Mouse (Mus musculus) lung, postnatal 0 days (tissue): Measurements from ENCODE around the gene Slc44a3. TPM values are rescaled to one million over a fixed set of nuclear protein-coding genes. Genes with fewer than 3 reads are reported as not detected.

Experiments used
- ATAC-seq: fragments of 200-750 bp; cut with Nextera tagmentation; 2 replicates; pipeline ENCODE4 v1.8.0; 2017; ENCODE audit warnings: moderate library complexity
- DNase-seq: peaks from one replicate; pipeline ENCODE4 v3.0.0-alpha.2; 2016; ENCODE audit warnings: low spot score
- H3K27ac ChIP-seq: fragments of 300-500 bp; sonication (generic); 2 replicates; pipeline ENCODE4 v1.5.1; 2014; ENCODE audit warnings: antibody characterized with exemption, mild to moderate bottlenecking, low read length, mixed read lengths
- H3K27me3 ChIP-seq: fragments of 300-500 bp; sonication (generic); replicated peaks from 2 replicates; pipeline ENCODE4 v1.6.1; 2014; ENCODE audit warnings: low read length, mixed read lengths; ENCODE audit not compliant: insufficient read depth
- H3K36me3 ChIP-seq: fragments of 300-500 bp; sonication (generic); 2 replicates; pipeline ENCODE4 v1.6.1; 2014; ENCODE audit warnings: low read length, mixed read lengths; ENCODE audit not compliant: insufficient read depth
- H3K4me1 ChIP-seq: fragments of 300-500 bp; sonication (generic); 2 replicates; pipeline ENCODE4 v1.6.1; 2014; ENCODE audit warnings: antibody characterized with exemption, low read depth, low read length, mixed read lengths; ENCODE audit not compliant: insufficient read depth
- H3K4me2 ChIP-seq: fragments of 300-500 bp; sonication (generic); replicated peaks from 2 replicates; pipeline ENCODE4 v1.6.1; 2014; ENCODE audit warnings: low read depth, mild to moderate bottlenecking, low read length, moderate library complexity, mixed read lengths
- H3K4me3 ChIP-seq: fragments of 300-500 bp; sonication (generic); 2 replicates; pipeline ENCODE4 v1.5.1; 2014; ENCODE audit warnings: low read depth, low read length
- H3K9ac ChIP-seq: fragments of 300-500 bp; sonication (generic); replicated peaks from 2 replicates; pipeline ENCODE4 v1.6.1; 2014; ENCODE audit warnings: low read depth, mild to moderate bottlenecking
- H3K9me3 ChIP-seq: fragments of 300-500 bp; sonication (generic); 2 replicates; pipeline ENCODE4 v1.6.1; 2016; ENCODE audit warnings: low read length, mixed read lengths
- CTCF ChIP-seq: IDR thresholded peaks from 2 replicates; pipeline ENCODE4 v1.5.1; 2016; ENCODE audit warnings: antibody characterized with exemption, mild to moderate bottlenecking
- EP300 ChIP-seq: IDR thresholded peaks from 2 replicates; pipeline ENCODE4 v1.6.1; 2016; ENCODE audit warnings: antibody characterized with exemption, mild to moderate bottlenecking, control low read depth
- WGBS: fragments of 180-500 bp; shearing (Covaris S2); extraction: QIAGEN DNeasy Blood & Tissue Kit; methylation state at CpG from one replicate; pipeline ENCODE4 v1.1.7; 2014; 5-methylcytosine and 5-hydroxymethylcytosine counted together
- polyA plus RNA-seq: library from polyadenylated mRNA; unstranded; fragments of >200 nt; fragmentation: Nextera tagmentation; extraction: Ambion mirVana; gene quantifications from 2 replicates; pipeline ENCODE4 v1.2.1, GENCODE M21; 2015

The Slc44a3 gene
- polyA plus RNA-seq, 1 experiment from 2014 or later: 45.4 TPM

DNA sequence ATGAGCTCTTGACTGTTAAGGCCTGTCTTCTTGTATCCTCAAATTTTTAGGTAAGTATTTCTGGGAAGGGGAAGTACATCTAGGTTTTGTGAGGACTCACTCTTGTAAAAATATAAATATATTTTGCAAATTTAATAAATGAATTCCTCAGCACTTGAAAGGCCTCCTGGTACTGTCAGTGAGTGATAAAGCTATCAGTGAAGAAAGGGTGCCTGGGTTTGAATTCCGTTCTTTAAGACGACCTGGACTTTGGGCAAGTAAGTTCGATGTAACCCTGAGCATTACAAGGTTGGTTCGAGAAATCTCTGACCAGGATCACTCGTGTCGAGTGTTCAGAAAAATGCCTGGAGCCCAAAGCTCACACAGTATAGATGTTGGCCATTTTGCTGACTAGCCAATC is 98.8 kb downstream of the Slc44a3 start:
- no peak for DNase-seq
- Histone ChIP-seq H3K4me2 (no peak overlapping the region), H3K4me3 (no peak overlapping the region), H3K9ac (no peak overlapping the region), H3K9me3 (no peaks in the 10 kb centered on the region), H3K27ac (no peak overlapping the region; the same call in 1 of the 2 replicates), H3K4me1 (peaks cover 18% of the 10 kb centered on the region), H3K27me3 (no peaks in the 10 kb centered on the region), H3K36me3 (no peaks in the 10 kb centered on the region)
- no peak for TF ChIP-seq EP300
- WGBS: 78% methylated on average over 6 of the region's 6 CpGs
- ATAC-seq: no peak

DNA sequence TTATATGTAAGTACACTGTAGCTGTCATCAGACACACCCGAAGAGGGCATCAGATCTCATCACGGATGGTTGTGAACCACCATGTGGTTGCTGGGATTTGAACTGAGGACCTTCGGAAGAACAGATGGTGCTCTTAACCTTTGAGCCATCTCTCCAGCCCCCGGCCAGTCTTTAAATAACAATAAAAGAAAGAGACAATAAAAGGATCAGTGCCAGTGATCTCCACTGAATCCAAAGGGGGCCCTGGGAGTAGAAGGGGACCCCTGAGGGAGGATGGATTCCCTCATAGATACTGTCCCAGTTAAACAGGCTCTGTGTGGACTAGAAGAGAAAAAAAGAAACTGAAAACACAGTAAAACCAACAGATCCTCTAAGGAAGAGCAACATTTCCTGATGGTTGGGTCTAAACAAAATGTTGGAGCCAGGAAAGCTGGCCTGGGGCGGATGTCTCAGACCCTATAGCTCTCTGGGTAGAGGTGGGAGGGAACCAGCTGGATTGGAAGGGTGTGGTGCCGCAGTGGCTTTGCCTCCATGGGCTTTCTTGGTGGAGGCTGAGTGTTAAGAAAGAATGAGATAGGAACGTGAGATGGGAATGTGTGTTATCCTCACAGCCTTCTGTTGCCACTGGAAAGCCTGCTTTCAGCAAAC is 101.8 kb downstream of the Slc44a3 start:
- H3K36me3 ChIP-seq: no peaks in the 10 kb centered on the region
- no peak for ATAC-seq
- 62% methylated on average over 7 of the region's 7 CpGs for WGBS

DNA sequence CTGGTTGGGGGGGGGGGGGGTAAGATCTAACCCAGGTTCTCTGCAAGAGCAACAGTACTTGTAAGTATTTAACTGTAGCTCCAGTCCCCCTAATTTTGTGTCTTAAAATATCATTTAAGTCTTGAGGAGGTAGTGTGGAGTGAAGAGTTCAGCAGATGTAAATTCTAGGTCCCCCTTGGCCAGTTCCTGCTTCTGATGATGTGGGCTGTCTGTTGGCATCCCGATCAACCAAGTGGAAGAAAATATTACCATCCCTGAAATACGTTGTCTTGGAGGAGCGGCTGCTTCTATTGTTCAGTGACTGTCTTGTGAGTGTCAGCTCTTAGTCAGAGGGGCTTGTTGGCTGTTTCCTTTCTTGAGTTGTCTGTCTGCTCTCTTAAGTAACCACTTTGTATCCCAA is 102.7 kb downstream of the Slc44a3 start:
- no peak for ATAC-seq
- Histone ChIP-seq H3K4me3 (peak overlapping the region; percentile 79; the same call in 1 of the 2 replicates), H3K9ac (no peak overlapping the region), H3K27me3 (0 out of 2 replicates have a peak, but pooled peaks cover 3% of the 10 kb centered on the region), H3K27ac (no peak overlapping the region), H3K36me3 (no peaks in the 10 kb centered on the region), H3K4me2 (peak overlapping the region; percentile 75), H3K9me3 (no peaks in the 10 kb centered on the region), H3K4me1 (peaks cover 19% of the 10 kb centered on the region)
- no peak for DNase-seq
- WGBS: 56% methylated on average over 3 of the region's 3 CpGs
- TF ChIP-seq CTCF: no peak
- TF ChIP-seq EP300: no peak

More for the DNA sequence above, 101.8 kb downstream of the Slc44a3 start:
- H3K9ac ChIP-seq: no peak overlapping the region
- H3K27me3 ChIP-seq: 0 out of 2 replicates have a peak, but pooled peaks cover 3% of the 10 kb centered on the region
- peaks cover 21% of the 10 kb centered on the region for H3K4me1 ChIP-seq
- TF ChIP-seq EP300 (0 out of 2 replicates have a peak, but pooled peaks have one; percentile 34), CTCF (no peak)
- H3K4me3 ChIP-seq: peak overlapping the region; percentile 12; the same call in 1 of the 2 replicates
- 0 out of 2 replicates have a peak overlapping the region, but pooled peaks have one; percentile 11 for H3K27ac ChIP-seq
- peak; percentile 51 for DNase-seq
- peak overlapping the region; percentile 75; the same call in 1 of the 2 replicates for H3K4me2 ChIP-seq
- no peaks in the 10 kb centered on the region for H3K9me3 ChIP-seq

DNA sequence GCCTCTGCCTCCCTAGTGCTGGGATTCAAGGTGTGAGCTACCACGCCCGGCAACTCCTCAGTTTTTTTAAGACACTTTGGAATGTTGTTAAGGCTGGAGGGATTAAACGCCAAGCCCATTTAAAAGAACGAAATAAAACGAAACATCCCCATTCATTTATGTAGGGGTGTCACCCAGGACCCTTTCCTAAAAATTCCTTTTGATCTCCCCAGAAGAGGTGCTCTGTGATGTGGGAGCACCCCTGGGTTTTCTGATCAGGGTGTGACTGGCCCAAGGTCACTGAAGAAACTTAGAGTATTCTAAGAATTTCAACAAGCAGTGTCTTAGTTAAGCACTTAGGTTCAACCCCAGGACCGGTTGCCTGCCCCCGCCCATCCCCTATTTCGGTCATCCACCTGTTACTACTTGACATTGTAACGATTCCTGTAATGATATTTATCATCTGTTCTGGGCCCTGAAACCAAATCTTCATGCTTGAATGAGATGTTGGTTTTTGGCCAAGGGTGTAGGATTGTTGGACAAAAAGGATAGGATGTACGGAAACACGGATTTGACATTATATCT is 103.4 kb downstream of the Slc44a3 start:
- H3K27ac ChIP-seq: peak overlapping the region; percentile 97
- H3K9me3 ChIP-seq: no peaks in the 10 kb centered on the region
- no peaks in the 10 kb centered on the region for H3K36me3 ChIP-seq
- 0 out of 2 replicates have a peak, but pooled peaks cover 3% of the 10 kb centered on the region for H3K27me3 ChIP-seq
- peak overlapping the region; percentile 75 for H3K4me2 ChIP-seq
- H3K9ac ChIP-seq: 0 out of 2 replicates have a peak overlapping the region, but pooled peaks have one; percentile 6
- H3K4me3 ChIP-seq: peak overlapping the region; percentile 79
- peaks cover 14% of the 10 kb centered on the region; the same call in 1 of the 2 replicates for H3K4me1 ChIP-seq
- no peak for ATAC-seq
- DNase-seq: no peak
- WGBS: 43% methylated on average over 11 of the region's 11 CpGs
- no peak for TF ChIP-seq CTCF
- no peak for TF ChIP-seq EP300

DNA sequence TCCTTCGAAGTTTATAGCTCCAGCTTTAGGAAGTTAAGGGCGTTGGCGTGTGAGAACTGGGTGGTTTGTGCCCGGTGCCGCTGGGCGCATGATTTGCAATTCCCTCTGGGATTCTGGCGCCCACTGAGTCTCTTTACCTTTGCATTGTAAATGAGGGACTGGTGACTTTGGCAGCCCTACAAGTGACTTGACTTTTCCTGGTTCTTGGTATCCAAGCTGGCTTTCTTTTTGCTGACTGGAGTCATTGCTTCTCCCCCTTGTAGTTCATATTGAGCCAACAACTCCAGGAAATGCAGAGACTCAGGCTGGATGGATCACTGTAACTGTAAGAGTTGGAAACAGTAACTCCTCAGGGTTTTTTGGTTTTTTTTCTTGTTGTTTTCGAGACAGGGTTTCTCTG is 104.0 kb downstream of the Slc44a3 start:
- Histone ChIP-seq H3K9ac (peak overlapping the region; percentile 94), H3K4me1 (peaks cover 14% of the 10 kb centered on the region; the same call in 1 of the 2 replicates), H3K4me3 (peak overlapping the region; percentile 79), H3K36me3 (no peaks in the 10 kb centered on the region), H3K27ac (peak overlapping the region; percentile 97), H3K27me3 (0 out of 2 replicates have a peak, but pooled peaks cover 3% of the 10 kb centered on the region), H3K4me2 (peak overlapping the region; percentile 75), H3K9me3 (no peaks in the 10 kb centered on the region)
- no peak for TF ChIP-seq CTCF
- ATAC-seq: no peak
- peak; percentile 52 for DNase-seq
- 7% methylated on average over 8 of the region's 8 CpGs for WGBS

DNA sequence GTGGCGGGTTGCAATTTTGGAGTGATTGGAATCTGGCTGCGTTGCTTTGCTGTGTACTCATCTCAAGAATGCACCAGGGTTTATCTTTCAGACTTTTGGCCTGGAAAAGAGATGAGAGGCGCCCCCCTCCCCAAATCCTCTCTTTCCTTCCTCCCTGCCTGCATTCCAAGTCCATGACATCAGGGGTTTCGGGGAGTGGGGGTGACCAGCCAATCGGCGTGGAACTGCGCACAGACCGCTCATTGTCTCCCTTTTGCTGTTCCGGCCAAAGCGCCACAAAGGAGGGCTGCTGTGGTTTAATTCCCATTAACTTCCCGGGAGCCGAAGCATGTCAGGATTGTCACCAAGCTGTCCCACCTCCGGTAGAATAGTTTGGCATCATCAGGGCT is 104.7 kb downstream of the Slc44a3 start:
- TF ChIP-seq EP300 (no peak), CTCF (no peak)
- ATAC-seq (peak; percentile 44), DNase-seq (peak; percentile 85)
- Histone ChIP-seq H3K4me1 (peaks cover 14% of the 10 kb centered on the region; the same call in 1 of the 2 replicates), H3K27me3 (0 out of 2 replicates have a peak, but pooled peaks cover 3% of the 10 kb centered on the region), H3K4me2 (peak overlapping the region; percentile 75), H3K36me3 (no peaks in the 10 kb centered on the region), H3K9me3 (no peaks in the 10 kb centered on the region), H3K4me3 (peak overlapping the region; percentile 79), H3K9ac (peak overlapping the region; percentile 94), H3K27ac (peak overlapping the region; percentile 97)
- WGBS: 1% methylated on average over 13 of the region's 13 CpGs
